29 mouse cellular contexts compared by ENCODE assay signal in genomic region chr14:60851632-60852031, GRCm38 (mm10).
"Had no signal": no experiment of that assay in that cellular context is flagged by ENCODE, and none has a peak within 500 bp of the region (broad histone marks: within the 10 kb centered on the region; RNA-seq: fewer than 3 reads in every experiment).

No protein-coding gene starts in this region.

- DNase-seq: heart, postnatal 10 days; heart, postnatal 36 days; heart, postnatal 4 days; kidney, adult 11 months; kidney, adult 18-20 months; kidney, adult 2 months; kidney, adult 8-10 months; kidney, adult 9 months; kidney, postnatal 10 days; kidney, postnatal 14 days; kidney, postnatal 25 days; kidney, postnatal 36 days; kidney, postnatal 4 days; layer of hippocampus, adult 9-11 months; layer of hippocampus, postnatal 36 days had no signal

- H3K4me3 ChIP-seq: heart, embryonic 12.5 days; heart, embryonic 13.5 days; heart, embryonic 15.5 days; hindbrain, embryonic 10.5 days; hindbrain, embryonic 12.5 days; hindbrain, embryonic 13.5 days; hindbrain, embryonic 15.5 days; intestine, embryonic 15.5 days; kidney, embryonic 15.5 days; layer of hippocampus, adult 2 months; left cerebral cortex, adult 2 months had no signal

- H3K4me1 ChIP-seq: hindbrain, embryonic 10.5 days; hindbrain, embryonic 12.5 days; hindbrain, embryonic 13.5 days; hindbrain, embryonic 15.5 days had no signal

- H3K27me3 ChIP-seq: heart, embryonic 12.5 days; heart, embryonic 13.5 days; heart, embryonic 15.5 days; hindbrain, embryonic 12.5 days; hindbrain, embryonic 13.5 days; hindbrain, embryonic 15.5 days; intestine, embryonic 15.5 days; kidney, embryonic 15.5 days had no signal

- H3K9me3 ChIP-seq: heart, embryonic 12.5 days; heart, embryonic 13.5 days; heart, embryonic 15.5 days; hindbrain, embryonic 10.5 days; hindbrain, embryonic 12.5 days; hindbrain, embryonic 13.5 days; hindbrain, embryonic 15.5 days; intestine, embryonic 15.5 days; kidney, embryonic 15.5 days had no signal

- H3K27ac ChIP-seq: heart, embryonic 13.5 days; heart, embryonic 15.5 days; hindbrain, embryonic 10.5 days; hindbrain, embryonic 12.5 days; hindbrain, embryonic 13.5 days; hindbrain, embryonic 14.5 days; hindbrain, embryonic 15.5 days; hindbrain, postnatal 0 days; intestine, embryonic 15.5 days; kidney, embryonic 15.5 days; kidney, postnatal 0 days; layer of hippocampus, adult 2 months; left cerebral cortex, adult 2 months had no signal
